Mouse (Mus musculus) left cerebral cortex, adult 11 months (tissue): ENCODE results near the gene Olfr810.

Experiments
- DNase-seq: peaks from one replicate; pipeline ENCODE4 v3.0.0; 2022; ENCODE audit warnings: low spot score

Olfr810 gene

GRCm38 (mm10) chr10:129794817-129795216 is at the start of gene Olfr810:
TSS of gene Olfr810 (minus strand) at chr10:129794917.
- DNase-seq, result no peak

- DNase-seq, result no peak
Observed at GRCm38 (mm10) chr10:129804296-129804695, 9.6 kb upstream of the Olfr810 start, which contains the start of gene Olfr811. TSS of gene Olfr811 (minus strand) at chr10:129804396.

GRCm38 (mm10) chr10:129778123-129778522 is 16.6 kb downstream of the Olfr810 start:
- DNase-seq, result no peak

GRCm38 (mm10) chr10:129774338-129774737 is 20.4 kb downstream of the Olfr810 start, which contains the start of gene Olfr809:
TSS of gene Olfr809 (plus strand) at chr10:129774638.
- no peak for DNase-seq

- DNase-seq, result no peak
Observed at GRCm38 (mm10) chr10:129765182-129765581, 29.5 kb downstream of the Olfr810 start, which contains the start of gene Olfr808. TSS of gene Olfr808 (plus strand) at chr10:129765482.

GRCm38 (mm10) chr10:129757693-129758092 is 37.0 kb downstream of the Olfr810 start, which contains the start of gene Olfr807:
TSS of gene Olfr807 (minus strand) at chr10:129757793.
- DNase-seq, result no peak

- DNase-seq, result no peak
Observed at GRCm38 (mm10) chr10:129741821-129742220, 52.9 kb downstream of the Olfr810 start, which contains the start of gene Olfr806. TSS of gene Olfr806 (minus strand) at chr10:129741921.
